Mouse (Mus musculus): ENCODE results near the gene Cckbr. TPM values are rescaled to one million over a fixed set of nuclear protein-coding genes. Genes with fewer than 3 reads are reported as not detected.

The Cckbr gene
- polyA plus RNA-seq, 1 experiment from 2014 or later, result 0.22 TPM

GRCm38 (mm10) chr7:105516669-105517360 is 91.3 kb downstream of the Cckbr start:
- ATAC-seq (ENCODE audit: low read depth) (no peak), DNase-seq (ENCODE audit: low spot score) (no peak)
- Histone ChIP-seq H3K9me3 (ENCODE audit: control insufficient read depth, low read length) (no peaks in the 10 kb centered on the region), H3K4me3 (ENCODE audit: low read depth, low read length) (no peak overlapping the region), H3K36me3 (ENCODE audit: control insufficient read depth, insufficient read depth, low read length) (no peaks in the 10 kb centered on the region), H3K27ac (replicated peaks; ENCODE audit: low read depth, low read length) (no peak overlapping the region), H3K27me3 (replicated peaks; ENCODE audit: control insufficient read depth, insufficient read depth, low read length) (no peaks in the 10 kb centered on the region), H3K4me2 (ENCODE audit: low read depth, low read length) (no peak overlapping the region), H3K9ac (ENCODE audit: low read depth, low read length) (no peak overlapping the region), H3K4me1 (ENCODE audit: control insufficient read depth, insufficient read depth, low read length) (peaks cover 5% of the 10 kb centered on the region; the same call in 1 of the 2 replicates)
- 37% methylated on average over 9 of the region's 9 CpGs for WGBS

DNA sequence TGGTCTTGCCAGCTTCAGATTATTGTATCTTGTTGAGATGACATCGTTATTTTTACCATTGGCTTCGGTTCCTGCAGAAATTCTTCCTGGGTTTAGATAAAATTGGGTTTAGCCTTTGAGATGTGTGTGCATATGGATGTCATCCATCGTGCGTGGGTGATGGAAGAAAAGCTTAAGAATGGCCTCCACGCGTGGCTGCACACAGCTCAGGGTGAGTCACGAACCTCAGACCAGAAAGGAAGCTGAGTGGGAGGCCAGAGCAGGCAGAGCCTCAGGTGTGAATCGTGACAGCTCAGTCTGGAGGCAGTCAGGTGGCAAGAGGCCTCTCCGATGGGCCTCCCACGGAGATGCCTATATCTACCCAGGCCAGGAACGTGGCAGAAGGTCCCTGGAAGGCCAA is 93.8 kb downstream of the Cckbr start:
- Histone ChIP-seq H3K4me2 (ENCODE audit: low read depth, low read length) (no peak overlapping the region), H3K4me1 (ENCODE audit: control insufficient read depth, insufficient read depth, low read length) (peaks cover 4% of the 10 kb centered on the region; the same call in 1 of the 2 replicates), H3K9me3 (ENCODE audit: control insufficient read depth, low read length) (no peaks in the 10 kb centered on the region), H3K36me3 (ENCODE audit: control insufficient read depth, insufficient read depth, low read length) (no peaks in the 10 kb centered on the region), H3K4me3 (ENCODE audit: low read depth, low read length) (no peak overlapping the region), H3K27ac (replicated peaks; ENCODE audit: low read depth, low read length) (no peak overlapping the region), H3K9ac (ENCODE audit: low read depth, low read length) (no peak overlapping the region), H3K27me3 (replicated peaks; ENCODE audit: control insufficient read depth, insufficient read depth, low read length) (no peaks in the 10 kb centered on the region)
- ATAC-seq (ENCODE audit: low read depth) (no peak), DNase-seq (ENCODE audit: low spot score) (no peak)
- 70% methylated on average over 11 of the region's 11 CpGs for WGBS

GRCm38 (mm10) chr7:105519771-105520170 is 94.2 kb downstream of the Cckbr start:
- no peak overlapping the region for H3K9ac ChIP-seq (ENCODE audit: low read depth, low read length)
- no peak for ATAC-seq (ENCODE audit: low read depth)
- 66% methylated on average over 2 of the region's 2 CpGs for WGBS
- H3K4me3 ChIP-seq (ENCODE audit: low read depth, low read length), result no peak overlapping the region
- no peaks in the 10 kb centered on the region for H3K27me3 ChIP-seq (replicated peaks; ENCODE audit: control insufficient read depth, insufficient read depth, low read length)
- 0 out of 2 replicates have a peak, but pooled peaks cover 2% of the 10 kb centered on the region for H3K4me1 ChIP-seq (ENCODE audit: control insufficient read depth, insufficient read depth, low read length)
- no peak overlapping the region for H3K27ac ChIP-seq (replicated peaks; ENCODE audit: low read depth, low read length)
- no peaks in the 10 kb centered on the region for H3K36me3 ChIP-seq (ENCODE audit: control insufficient read depth, insufficient read depth, low read length)
- H3K4me2 ChIP-seq (ENCODE audit: low read depth, low read length), result no peak overlapping the region
- DNase-seq (ENCODE audit: low spot score), result no peak
- H3K9me3 ChIP-seq (ENCODE audit: control insufficient read depth, low read length), result no peaks in the 10 kb centered on the region

DNA sequence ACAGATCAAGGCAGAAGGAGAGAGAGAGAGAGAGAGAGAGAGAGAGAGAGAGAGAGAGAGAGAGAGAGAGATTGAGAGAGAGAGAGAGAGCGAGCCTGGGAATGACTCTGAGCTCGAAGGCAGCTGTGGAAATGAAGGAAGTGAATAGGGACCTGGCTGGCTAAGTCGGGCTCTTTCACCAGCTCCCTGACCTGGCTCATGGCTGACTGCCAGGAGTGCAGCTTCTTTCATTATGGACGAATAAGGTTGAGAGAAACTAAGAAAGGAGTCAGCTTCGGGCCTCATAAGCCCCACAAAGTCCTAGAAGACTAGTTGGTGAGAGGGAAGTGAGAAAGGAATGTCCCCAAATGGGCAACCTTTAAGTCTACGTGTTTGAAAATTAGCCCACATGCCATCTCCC is 94.7 kb downstream of the Cckbr start:
- Histone ChIP-seq H3K27ac (replicated peaks; ENCODE audit: low read depth, low read length) (no peak overlapping the region), H3K36me3 (ENCODE audit: control insufficient read depth, insufficient read depth, low read length) (no peaks in the 10 kb centered on the region), H3K4me1 (ENCODE audit: control insufficient read depth, insufficient read depth, low read length) (no peaks in the 10 kb centered on the region), H3K9ac (ENCODE audit: low read depth, low read length) (no peak overlapping the region), H3K27me3 (replicated peaks; ENCODE audit: control insufficient read depth, insufficient read depth, low read length) (no peaks in the 10 kb centered on the region), H3K4me2 (ENCODE audit: low read depth, low read length) (no peak overlapping the region), H3K9me3 (ENCODE audit: control insufficient read depth, low read length) (no peaks in the 10 kb centered on the region), H3K4me3 (ENCODE audit: low read depth, low read length) (no peak overlapping the region)
- no peak for DNase-seq (ENCODE audit: low spot score)
- WGBS, result 10% methylated on average over 6 of the region's 6 CpGs
- no peak for ATAC-seq (ENCODE audit: low read depth)

Other genes starting within 250 kb of the Cckbr start
- 0.10 and 0.31 TPM in 2 replicates for gene Olfr685, start 239.7 kb upstream of the Cckbr start, polyA plus RNA-seq (2014; fragmentation: Nextera tagmentation; extraction: Ambion mirVana)
- gene Olfr686, start 218.2 kb upstream of the Cckbr start, polyA plus RNA-seq (2014; fragmentation: Nextera tagmentation; extraction: Ambion mirVana), result not detected in 2 replicates
- not detected in 2 replicates for gene Olfr688, start 137.6 kb upstream of the Cckbr start, polyA plus RNA-seq (2014; fragmentation: Nextera tagmentation; extraction: Ambion mirVana)
- gene Olfr689, start 114.6 kb upstream of the Cckbr start, polyA plus RNA-seq (2014; fragmentation: Nextera tagmentation; extraction: Ambion mirVana), result 0.18 TPM in 2 replicates
- gene Olfr690, start 91.6 kb upstream of the Cckbr start, polyA plus RNA-seq (2014; fragmentation: Nextera tagmentation; extraction: Ambion mirVana), result not detected in 2 replicates
- 0.34 TPM in 1 of 2 replicates, not detected in the other for gene Olfr691, start 83.5 kb upstream of the Cckbr start, polyA plus RNA-seq (2014; fragmentation: Nextera tagmentation; extraction: Ambion mirVana)
- gene Olfr692, start 57.5 kb upstream of the Cckbr start, polyA plus RNA-seq (2014; fragmentation: Nextera tagmentation; extraction: Ambion mirVana), result 0.18 and 0.35 TPM in 2 replicates
- gene Gm5901, start 50.7 kb upstream of the Cckbr start, polyA plus RNA-seq (2014; fragmentation: Nextera tagmentation; extraction: Ambion mirVana), result 0.42 TPM in 1 of 2 replicates, not detected in the other
- gene Fam160a2, start 25.7 kb upstream of the Cckbr start, polyA plus RNA-seq (2014; fragmentation: Nextera tagmentation; extraction: Ambion mirVana), result 37.6 and 39.0 TPM in 2 replicates
- 0.10 and 0.36 TPM in 2 replicates for gene Cnga4, start 21.2 kb upstream of the Cckbr start, polyA plus RNA-seq (2014; fragmentation: Nextera tagmentation; extraction: Ambion mirVana)
- 120 and 137 TPM in 2 replicates for gene Cavin3, start 56.6 kb downstream of the Cckbr start, polyA plus RNA-seq (2014; fragmentation: Nextera tagmentation; extraction: Ambion mirVana)
- 51.8 and 54.6 TPM in 2 replicates for gene Smpd1, start 128.6 kb downstream of the Cckbr start, polyA plus RNA-seq (2014; fragmentation: Nextera tagmentation; extraction: Ambion mirVana)
- gene Apbb1, start 155.9 kb downstream of the Cckbr start, polyA plus RNA-seq (2014; fragmentation: Nextera tagmentation; extraction: Ambion mirVana), result 45.6 and 48.2 TPM in 2 replicates
- 0.38 and 0.40 TPM in 2 replicates for gene Hpx, start 174.4 kb downstream of the Cckbr start, polyA plus RNA-seq (2014; fragmentation: Nextera tagmentation; extraction: Ambion mirVana)
- gene Trim3, start 207.8 kb downstream of the Cckbr start, polyA plus RNA-seq (2014; fragmentation: Nextera tagmentation; extraction: Ambion mirVana), result 31.2 and 32.8 TPM in 2 replicates
- 183 and 216 TPM in 2 replicates for gene Timm10b, start 214.3 kb downstream of the Cckbr start, polyA plus RNA-seq (2014; fragmentation: Nextera tagmentation; extraction: Ambion mirVana)
- 100 and 103 TPM in 2 replicates for gene Arfip2, start 214.7 kb downstream of the Cckbr start, polyA plus RNA-seq (2014; fragmentation: Nextera tagmentation; extraction: Ambion mirVana)
- gene Gm45799, start 214.8 kb downstream of the Cckbr start, polyA plus RNA-seq (2014; fragmentation: Nextera tagmentation; extraction: Ambion mirVana), result 38.5 and 40.0 TPM in 2 replicates
- gene Dnhd1, start 225.1 kb downstream of the Cckbr start, polyA plus RNA-seq (2014; fragmentation: Nextera tagmentation; extraction: Ambion mirVana), result 0.45 and 2.3 TPM in 2 replicates

Measured in embryonic facial prominence, embryonic 14.5 days (tissue).